Mouse (Mus musculus) forebrain, embryonic 14.5 days (tissue): ENCODE results near the gene Slc22a23. TPM values are rescaled to one million over a fixed set of nuclear protein-coding genes. Genes with fewer than 3 reads are reported as not detected.

ENCODE experiments used
- ATAC-seq: fragments of 200-750 bp; cut with Nextera tagmentation; 2 replicates; pipeline ENCODE4 v1.8.0; 2017; ENCODE audit warnings: mild to moderate bottlenecking, moderate library complexity
- DNase-seq: peaks from one replicate; pipeline ENCODE4 v3.0.0-alpha.2; 2015; ENCODE audit warnings: low spot score
- H3K27ac ChIP-seq: fragments of 300-500 bp; sonication (generic); 2 replicates; pipeline ENCODE4 v1.5.1; 2014; ENCODE audit warnings: low read depth, mild to moderate bottlenecking, control low read depth, low read length, moderate library complexity
- H3K27me3 ChIP-seq: fragments of 300-500 bp; sonication (generic); replicated peaks from 2 replicates; pipeline ENCODE4 v1.6.1; 2014; ENCODE audit warnings: low read length, control low read depth, mixed read lengths; ENCODE audit not compliant: control insufficient read depth, insufficient read depth
- H3K36me3 ChIP-seq: fragments of 300-500 bp; sonication (generic); 2 replicates; pipeline ENCODE4 v1.6.1; 2014; ENCODE audit warnings: low read length, control low read depth; ENCODE audit not compliant: control insufficient read depth, insufficient read depth
- H3K4me1 ChIP-seq: fragments of 300-500 bp; sonication (generic); 2 replicates; pipeline ENCODE4 v1.6.1; 2014; ENCODE audit warnings: antibody characterized with exemption, low read length, control low read depth; ENCODE audit not compliant: control insufficient read depth, insufficient read depth
- H3K4me2 ChIP-seq: fragments of 300-500 bp; sonication (generic); 2 replicates; pipeline ENCODE4 v1.6.1; 2014; ENCODE audit warnings: mild to moderate bottlenecking, control low read depth, low read length
- H3K4me3 ChIP-seq: fragments of 300-500 bp; sonication (generic); 2 replicates; pipeline ENCODE4 v1.5.1; 2014; ENCODE audit warnings: low read depth, low read length, control low read depth
- H3K9ac ChIP-seq: fragments of 300-500 bp; sonication (generic); 2 replicates; pipeline ENCODE4 v1.6.1; 2014; ENCODE audit warnings: mild to moderate bottlenecking, low read length, control low read depth, moderate library complexity
- H3K9me3 ChIP-seq: fragments of 300-500 bp; sonication (generic); replicated peaks from 2 replicates; pipeline ENCODE4 v1.6.1; 2016; ENCODE audit warnings: low read length, control low read depth, mixed read lengths; ENCODE audit not compliant: control insufficient read depth
- WGBS: fragments of 180-500 bp; shearing (Covaris S2); extraction: QIAGEN DNeasy Blood & Tissue Kit; methylation state at CpG from one replicate; pipeline ENCODE4 v1.1.7; 2014; 5-methylcytosine and 5-hydroxymethylcytosine counted together
- polyA plus RNA-seq: library from polyadenylated mRNA; unstranded; fragments of >200 nt; fragmentation: Nextera tagmentation; extraction: Ambion mirVana; gene quantifications from 2 replicates; pipeline ENCODE4 v1.2.1, GENCODE M21; 2014

Slc22a23 gene
- polyA plus RNA-seq, 1 experiment from 2014 or later, result 14.2 TPM

- H3K27ac ChIP-seq, result no peak overlapping the region
- no peaks in the 10 kb centered on the region for H3K9me3 ChIP-seq
- 80% methylated on average over 5 of the region's 5 CpGs for WGBS
- no peaks in the 10 kb centered on the region for H3K36me3 ChIP-seq
- ATAC-seq, result no peak
- H3K27me3 ChIP-seq, result no peaks in the 10 kb centered on the region
- no peak for DNase-seq
- H3K9ac ChIP-seq, result no peak overlapping the region
- no peak overlapping the region for H3K4me3 ChIP-seq
- H3K4me2 ChIP-seq, result no peak overlapping the region
- peaks cover 10% of the 10 kb centered on the region for H3K4me1 ChIP-seq
These were observed 201.6 kb downstream of the Slc22a23 start for GRCm38 (mm10) chr13:34143389-34143788.

GRCm38 (mm10) chr13:34136605-34137004, 208.4 kb downstream of the Slc22a23 start:
- 44% methylated on average over 7 of the region's 7 CpGs for WGBS
- H3K4me3 ChIP-seq, result no peak overlapping the region
- H3K36me3 ChIP-seq, result no peaks in the 10 kb centered on the region
- peaks cover 25% of the 10 kb centered on the region for H3K4me1 ChIP-seq
- ATAC-seq, result peak; percentile 36; the same call in 1 of the 2 replicates
- peak; percentile 84 for DNase-seq
- peak overlapping the region; percentile 82 for H3K27ac ChIP-seq
- no peaks in the 10 kb centered on the region for H3K9me3 ChIP-seq
- H3K4me2 ChIP-seq, result no peak overlapping the region
- no peak overlapping the region; the same call in 1 of the 2 replicates for H3K9ac ChIP-seq
- H3K27me3 ChIP-seq, result no peaks in the 10 kb centered on the region

GRCm38 (mm10) chr13:34134276-34134675, 210.7 kb downstream of the Slc22a23 start:
- no peaks in the 10 kb centered on the region for H3K9me3 ChIP-seq
- peak overlapping the region; percentile 94 for H3K4me2 ChIP-seq
- ATAC-seq, result no peak
- peak overlapping the region; percentile 91; the same call in 1 of the 2 replicates for H3K4me3 ChIP-seq
- peak overlapping the region; percentile 100 for H3K27ac ChIP-seq
- H3K9ac ChIP-seq, result peak overlapping the region; percentile 99
- peaks cover 25% of the 10 kb centered on the region for H3K4me1 ChIP-seq
- no peaks in the 10 kb centered on the region for H3K36me3 ChIP-seq
- WGBS, result 12% methylated on average over 7 of the region's 7 CpGs
- no peaks in the 10 kb centered on the region for H3K27me3 ChIP-seq
- peak; percentile 61 for DNase-seq

- peaks cover 25% of the 10 kb centered on the region for H3K4me1 ChIP-seq
- peak overlapping the region; percentile 94 for H3K4me2 ChIP-seq
- H3K9ac ChIP-seq, result peak overlapping the region; percentile 99
- H3K4me3 ChIP-seq, result peak overlapping the region; percentile 91
- WGBS, result under 1% methylated on average over 15 of the region's 15 CpGs
- no peaks in the 10 kb centered on the region for H3K9me3 ChIP-seq
- H3K27ac ChIP-seq, result peak overlapping the region; percentile 100
- peaks cover 6% of the 10 kb centered on the region; the same call in 1 of the 2 replicates for H3K36me3 ChIP-seq
- DNase-seq (peak; percentile 92), ATAC-seq (no peak)
- H3K27me3 ChIP-seq, result no peaks in the 10 kb centered on the region
These were observed 211.5 kb downstream of the Slc22a23 start for GRCm38 (mm10) chr13:34133326-34134071.

GRCm38 (mm10) chr13:34132875-34133274, 212.1 kb downstream of the Slc22a23 start:
- peak overlapping the region; percentile 91 for H3K4me3 ChIP-seq
- 2% methylated on average over 6 of the region's 6 CpGs for WGBS
- no peaks in the 10 kb centered on the region for H3K27me3 ChIP-seq
- ATAC-seq (no peak), DNase-seq (peak; percentile 47)
- H3K9me3 ChIP-seq, result no peaks in the 10 kb centered on the region
- peak overlapping the region; percentile 100 for H3K27ac ChIP-seq
- H3K36me3 ChIP-seq, result peaks cover 9% of the 10 kb centered on the region; the same call in 1 of the 2 replicates
- peaks cover 25% of the 10 kb centered on the region for H3K4me1 ChIP-seq
- H3K9ac ChIP-seq, result peak overlapping the region; percentile 99
- H3K4me2 ChIP-seq, result peak overlapping the region; percentile 94

GRCm38 (mm10) chr13:34132299-34132698, 212.7 kb downstream of the Slc22a23 start:
- under 1% methylated on average over 15 of the region's 15 CpGs for WGBS
- no peaks in the 10 kb centered on the region for H3K9me3 ChIP-seq
- peak overlapping the region; percentile 99 for H3K9ac ChIP-seq
- peaks cover 10% of the 10 kb centered on the region; the same call in 1 of the 2 replicates for H3K36me3 ChIP-seq
- no peaks in the 10 kb centered on the region for H3K27me3 ChIP-seq
- peak; percentile 60 for DNase-seq
- peak overlapping the region; percentile 94 for H3K4me2 ChIP-seq
- H3K4me1 ChIP-seq, result peaks cover 25% of the 10 kb centered on the region
- ATAC-seq, result no peak
- peak overlapping the region; percentile 91 for H3K4me3 ChIP-seq
- H3K27ac ChIP-seq, result peak overlapping the region; percentile 100

GRCm38 (mm10) chr13:34131708-34132060, 213.3 kb downstream of the Slc22a23 start:
- H3K4me1 ChIP-seq, result peaks cover 20% of the 10 kb centered on the region
- H3K4me3 ChIP-seq, result peak overlapping the region; percentile 91
- H3K4me2 ChIP-seq, result peak overlapping the region; percentile 94
- DNase-seq (peak; percentile 95), ATAC-seq (peak; percentile 27)
- H3K36me3 ChIP-seq, result peaks cover 13% of the 10 kb centered on the region; the same call in 1 of the 2 replicates
- H3K9me3 ChIP-seq, result no peaks in the 10 kb centered on the region
- H3K27ac ChIP-seq, result peak overlapping the region; percentile 100
- peak overlapping the region; percentile 99 for H3K9ac ChIP-seq
- under 1% methylated on average over 10 of the region's 10 CpGs for WGBS
- no peaks in the 10 kb centered on the region for H3K27me3 ChIP-seq

- Histone ChIP-seq H3K27me3 (no peaks in the 10 kb centered on the region), H3K36me3 (peaks cover 17% of the 10 kb centered on the region; the same call in 1 of the 2 replicates), H3K4me2 (peak overlapping the region; percentile 94), H3K9ac (peak overlapping the region; percentile 99), H3K9me3 (no peaks in the 10 kb centered on the region), H3K27ac (peak overlapping the region; percentile 100), H3K4me3 (peak overlapping the region; percentile 91), H3K4me1 (peaks cover 16% of the 10 kb centered on the region)
- WGBS, result under 1% methylated on average over 24 of the region's 24 CpGs
- ATAC-seq, result peak; percentile 70
- DNase-seq, result peak; percentile 95
These were observed 213.8 kb downstream of the Slc22a23 start for GRCm38 (mm10) chr13:34131011-34131707.
